Mouse (Mus musculus) kidney, postnatal 10 days (tissue): ENCODE results near the gene Tspyl1.
A peak's percentile ranks its signal among the peaks of the same experiment; 100 is the strongest.

ENCODE experiments used
- DNase-seq: peaks from one replicate; pipeline ENCODE4 v3.0.0; 2021; ENCODE audit warnings: mixed read lengths

Gene Tspyl1

DNA sequence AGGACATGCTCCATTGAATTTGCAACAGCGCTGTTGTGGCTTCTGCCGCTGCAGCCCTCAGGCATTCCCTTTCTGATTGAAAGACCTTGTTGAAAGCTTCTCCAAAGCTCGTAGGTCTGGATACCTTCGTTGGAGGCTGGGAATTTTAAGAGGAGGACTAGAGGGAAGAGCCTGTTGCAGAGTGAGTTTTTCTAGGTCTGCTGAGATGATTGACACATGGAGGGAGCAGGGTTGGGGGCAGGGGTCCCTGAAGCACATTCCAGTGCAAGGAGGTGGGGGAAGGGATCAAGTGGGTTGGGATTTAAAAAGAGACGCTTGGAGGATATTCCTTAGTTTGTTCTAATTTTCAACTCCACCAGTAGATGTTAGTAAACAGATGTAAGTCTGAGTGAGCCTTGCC is 18.4 kb downstream of the Tspyl1 start:
- DNase-seq: no peak

DNA sequence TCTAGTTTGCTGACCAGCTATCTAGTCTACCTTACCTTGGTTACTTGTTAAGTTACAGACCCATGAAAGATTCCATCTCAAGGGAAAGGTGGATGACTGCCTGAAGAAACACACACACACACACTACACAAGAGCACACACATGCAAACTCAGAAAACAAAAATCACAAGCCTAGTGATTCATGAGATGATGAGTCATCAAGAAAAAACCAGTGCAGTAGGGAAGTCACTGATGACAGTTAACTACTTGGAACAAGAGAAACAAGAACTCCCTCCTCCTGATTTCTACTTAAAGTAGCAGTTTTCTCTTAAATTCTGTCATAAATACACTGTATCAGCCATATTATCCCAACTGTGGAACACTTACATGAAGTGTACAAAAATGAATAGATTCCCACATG is 25.1 kb downstream of the Tspyl1 start:
- no peak for DNase-seq

DNA sequence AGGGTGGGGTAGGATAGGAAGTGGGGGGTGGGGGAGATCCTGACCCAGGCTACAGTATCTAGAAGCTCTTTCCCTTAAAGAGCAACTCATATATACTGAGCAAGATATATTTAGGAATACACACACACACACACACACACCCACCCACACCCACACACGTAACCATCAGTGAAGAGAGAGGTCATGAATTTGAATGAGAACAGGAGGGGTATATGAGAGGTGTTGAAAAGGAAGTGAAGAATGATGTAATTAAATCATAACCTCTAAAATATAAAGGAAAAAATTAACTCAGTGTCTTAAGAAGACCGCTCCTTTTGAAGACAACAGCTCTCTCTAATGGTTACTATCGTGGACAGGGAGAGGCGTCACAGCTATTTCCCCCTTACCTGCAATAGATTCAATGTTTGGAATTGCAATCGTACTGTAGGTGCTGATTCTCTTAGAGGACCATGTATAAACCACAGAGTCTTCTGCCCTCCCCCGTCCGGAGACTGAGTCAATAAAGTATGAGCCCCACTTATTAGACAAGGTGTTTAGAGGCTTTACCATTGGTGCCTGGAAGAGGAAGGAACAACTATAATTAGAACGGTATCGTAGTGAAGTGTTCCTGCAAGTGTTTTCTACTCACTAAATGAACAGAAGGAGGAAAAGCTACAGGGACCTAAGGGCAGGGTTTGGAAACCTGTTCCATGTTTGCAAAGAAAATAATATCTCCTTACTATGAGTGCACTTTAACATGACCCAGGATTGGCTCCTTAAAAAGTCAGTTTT is 28.1 kb downstream of the Tspyl1 start:
- DNase-seq: no peak

GRCm38 (mm10) chr10:34312536-34312935 is 30.5 kb downstream of the Tspyl1 start:
- no peak for DNase-seq

DNA sequence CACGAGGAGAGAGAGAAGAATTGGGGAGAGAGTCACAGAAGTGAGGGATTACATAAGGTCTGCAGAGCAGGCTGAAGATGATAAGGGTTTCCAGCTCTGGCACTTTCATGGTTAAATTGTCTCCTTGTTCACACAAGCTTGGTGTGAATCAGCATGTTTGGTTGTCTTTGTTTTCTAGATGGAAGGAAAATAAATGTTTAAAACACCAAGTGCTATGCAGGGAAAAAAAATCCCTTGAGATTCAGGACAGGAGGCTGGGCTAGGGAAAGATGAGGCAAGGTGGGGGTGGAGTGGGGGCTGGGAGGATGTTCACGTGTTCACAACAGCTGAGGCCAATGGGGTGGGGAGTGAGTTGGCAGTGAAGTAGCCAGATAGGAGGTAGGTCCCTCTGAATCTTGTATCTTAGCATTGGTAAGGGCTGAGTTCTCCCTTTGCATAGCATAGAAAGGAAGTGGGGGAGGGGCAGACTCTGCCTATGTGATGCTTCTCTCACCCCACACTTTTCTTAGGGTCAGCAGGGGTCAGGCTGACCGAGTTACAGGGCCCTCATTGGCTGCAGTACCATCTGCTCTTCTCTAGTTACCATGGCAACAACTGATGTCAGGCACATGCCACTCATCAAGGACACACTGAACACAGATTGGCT is 34.7 kb downstream of the Tspyl1 start:
- DNase-seq: peak; percentile 27

DNA sequence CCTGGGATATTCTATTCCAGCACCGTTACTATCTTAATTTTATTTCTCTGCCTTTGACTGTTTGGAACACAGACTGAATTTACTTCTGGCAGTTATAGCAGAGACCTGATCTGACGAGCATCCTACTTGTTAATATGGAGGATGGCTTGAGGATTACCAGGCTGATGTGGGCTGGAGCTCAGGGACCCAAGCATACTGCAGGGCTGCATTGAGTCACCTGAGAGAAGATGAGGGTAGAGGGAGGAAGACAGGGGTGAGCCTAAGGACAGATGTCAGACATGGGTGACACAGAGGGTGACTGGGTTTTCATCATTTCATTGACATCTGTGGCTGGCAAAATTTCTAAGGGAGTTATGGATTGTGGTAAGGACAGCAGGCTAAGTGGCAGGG is 35.2 kb downstream of the Tspyl1 start:
- DNase-seq: no peak

- no peak for DNase-seq
Observed at GRCm38 (mm10) chr10:34320809-34321208, 38.8 kb downstream of the Tspyl1 start.

GRCm38 (mm10) chr10:34326701-34327100 is 44.7 kb downstream of the Tspyl1 start:
- no peak for DNase-seq

DNA sequence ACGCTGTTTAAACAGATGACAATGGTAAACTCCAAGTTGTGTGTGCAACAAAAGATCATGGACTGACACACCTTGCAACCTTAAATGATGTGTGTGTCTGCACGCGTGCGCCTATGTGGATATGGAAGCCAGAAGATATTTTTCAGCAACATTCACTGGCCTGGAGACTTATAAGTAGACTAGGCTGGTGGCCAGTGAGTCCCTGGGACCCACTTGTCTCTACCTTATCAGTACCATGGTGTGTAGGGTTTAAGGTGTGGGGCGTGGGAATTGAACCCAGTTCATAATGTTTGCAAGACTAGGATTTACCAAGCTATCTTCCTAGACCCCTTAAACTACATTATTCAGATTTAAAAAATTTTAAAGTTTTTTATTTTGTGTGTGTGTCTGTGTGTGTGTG is 45.2 kb downstream of the Tspyl1 start:
- DNase-seq: no peak

- peak; percentile 60 for DNase-seq
Observed at GRCm38 (mm10) chr10:34328310-34328709, 46.3 kb downstream of the Tspyl1 start.
